Mouse (Mus musculus) leukemia stem cell, adult 10-12 weeks (primary cell): ENCODE data around the gene Metap1. TPM values are rescaled to one million over a fixed set of nuclear protein-coding genes. Genes with fewer than 3 reads are reported as not detected.

ENCODE experiments used
- polyA plus RNA-seq: library from polyadenylated mRNA; stranded (reverse); fragments of >175 nt; gene quantifications from 2 replicates; pipeline ENCODE4 v1.2.3, GENCODE M21; 2012; ENCODE audit warnings: low replicate concordance

The Metap1 gene
- 11.5 and 19.4 TPM in 2 replicates for polyA plus RNA-seq

DNA sequence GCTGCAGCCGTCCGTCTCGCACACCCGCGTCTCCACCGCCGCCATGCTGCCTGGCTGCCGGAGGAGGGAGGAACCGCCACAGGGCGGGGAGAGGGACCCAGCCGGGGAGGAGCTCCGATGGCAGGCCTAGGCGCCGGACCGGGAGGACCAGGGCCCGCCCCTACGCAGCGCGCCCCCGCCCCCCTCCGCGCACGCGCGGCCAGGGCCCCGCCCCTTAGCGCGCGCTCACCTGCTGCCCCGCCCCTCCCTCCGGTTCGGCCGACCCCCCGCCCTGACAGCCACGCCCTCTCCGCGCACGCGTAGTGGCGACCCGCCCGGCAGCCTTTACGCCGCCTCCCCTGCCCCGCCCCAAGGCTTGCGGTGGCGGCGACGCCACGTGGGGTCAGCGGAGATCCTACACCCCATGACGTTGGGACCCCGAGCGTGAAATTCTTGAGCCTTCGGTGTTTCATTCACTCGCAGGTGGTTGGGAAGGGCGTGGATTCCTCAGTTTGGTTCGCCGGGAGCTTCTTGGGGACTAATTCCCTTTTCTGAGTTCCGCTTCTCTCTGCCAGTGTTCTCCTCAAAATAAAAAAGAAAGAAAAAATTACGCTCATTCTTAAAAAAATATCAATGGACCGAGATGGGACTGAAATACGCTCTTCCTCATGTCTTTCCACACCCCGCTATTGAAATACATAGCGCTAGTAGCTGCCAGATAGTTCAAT lies at the start of gene Metap1:
Gene Metap1, minus strand, starts transcription at position 189 of the 707 bp plus-strand sequence.

DNA sequence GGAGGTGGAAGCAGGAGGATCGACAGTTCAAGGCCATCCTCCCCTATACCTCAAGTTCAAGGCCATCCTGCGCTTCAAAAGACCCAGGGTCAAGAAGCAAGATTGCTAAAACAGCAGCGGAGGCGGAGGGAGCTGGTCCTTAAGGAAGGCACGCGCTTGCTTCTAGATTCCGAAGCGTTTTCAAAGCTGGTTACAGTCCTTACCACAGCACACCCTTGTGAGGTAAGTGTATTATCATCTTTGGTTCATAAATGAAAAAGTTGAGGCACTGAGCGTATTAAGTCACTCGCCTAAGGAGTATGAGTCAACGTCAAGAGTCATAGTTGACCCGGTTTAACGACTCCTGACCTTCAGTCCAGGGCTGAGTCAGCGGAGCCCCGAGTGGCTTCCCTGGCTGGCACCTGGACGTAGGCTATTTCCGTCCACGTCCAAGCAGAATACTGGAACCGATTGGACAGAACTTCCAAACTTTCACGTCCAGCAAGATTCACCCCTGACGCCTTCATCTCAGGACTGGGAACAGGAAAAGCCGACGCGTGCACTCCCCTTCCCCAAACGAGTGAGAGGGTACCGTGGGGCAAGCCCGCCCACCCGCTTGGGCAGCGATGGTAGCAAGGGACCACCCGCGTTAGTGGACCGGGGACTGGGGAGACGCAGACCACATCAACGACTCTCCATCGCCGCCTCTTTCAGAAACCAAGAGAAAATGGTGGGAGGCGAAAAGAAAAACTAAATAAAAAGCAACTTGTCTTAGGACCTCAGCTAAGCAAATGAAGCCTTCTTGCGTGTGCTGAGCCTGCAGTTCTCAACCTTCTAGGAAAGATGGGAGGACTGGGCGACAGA lies 37.0 kb upstream of the Metap1 start, which contains the start of gene Eif4e:
Gene Eif4e, plus strand, starts transcription at position 107 of the 843 bp plus-strand sequence.

GRCm38 (mm10) chr3:138442612-138443464 lies 46.5 kb downstream of the Metap1 start, which contains the start of gene Adh5:
Gene Adh5, plus strand, starts transcription at chr3:138443093.

DNA sequence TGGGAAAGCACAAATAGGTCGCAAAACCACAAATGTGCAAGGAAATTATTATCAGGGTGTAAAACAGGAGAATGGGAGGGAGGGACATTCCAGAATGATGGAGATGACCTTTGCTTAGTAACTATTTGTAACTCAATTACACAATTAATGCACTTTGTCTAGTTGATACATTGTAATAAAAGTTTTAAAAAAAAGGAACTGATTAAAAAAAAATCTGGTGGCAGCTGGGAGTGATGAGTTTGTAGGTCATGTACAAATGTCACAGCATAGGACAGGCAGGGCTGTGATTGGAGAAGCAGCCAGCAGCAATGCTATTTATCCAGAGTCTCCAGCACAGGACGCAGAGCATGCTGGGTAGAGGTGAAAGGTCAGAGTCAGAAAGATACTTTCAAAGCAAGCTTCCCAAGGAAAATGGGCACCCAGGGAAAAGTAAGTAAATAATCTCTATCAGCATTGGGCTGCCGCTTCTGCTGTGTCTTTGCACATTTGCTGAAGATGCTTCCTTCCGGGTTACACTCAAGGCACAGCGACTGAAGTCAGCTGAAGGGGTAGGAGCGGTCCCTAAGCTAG lies 74.1 kb downstream of the Metap1 start, which contains the start of gene Adh4:
Gene Adh4, plus strand, starts transcription at position 346 of the 570 bp plus-strand sequence.

Other genes starting within 250 kb of the Metap1 start
- not detected in 2 replicates for gene Adh1, start 228.5 kb downstream of the Metap1 start, polyA plus RNA-seq
- not detected in 2 replicates for gene Adh6a, start 176.2 kb downstream of the Metap1 start, polyA plus RNA-seq
- gene Adh6b, start 147.7 kb downstream of the Metap1 start, polyA plus RNA-seq, result not detected in 2 replicates
- not detected in 2 replicates for gene Adh4, start 74.0 kb downstream of the Metap1 start, polyA plus RNA-seq
- 1.8 and 11.1 TPM in 2 replicates for gene Adh5, start 46.4 kb downstream of the Metap1 start, polyA plus RNA-seq
- 1.4 and 8.2 TPM in 2 replicates for gene Eif4e, start 36.7 kb upstream of the Metap1 start, polyA plus RNA-seq